Mouse (Mus musculus) testis, adult 2 months (tissue): ENCODE data around the gene Tnfrsf1b.

ENCODE experiments used
- CTCF ChIP-seq: fragments of 200-500 bp; IDR thresholded peaks from 2 replicates; pipeline ENCODE4 v1.5.1; 2012; ENCODE audit warnings: low read depth, mild to moderate bottlenecking, inconsistent platforms, low read length, moderate library complexity; ENCODE audit not compliant: control insufficient read depth, insufficient read depth, insufficient replicate concordance
- POLR2A ChIP-seq: fragments of 200-500 bp; IDR thresholded peaks from 2 replicates; pipeline ENCODE4 v1.6.1; 2012; ENCODE audit warnings: low read depth, mild to moderate bottlenecking, inconsistent platforms, low read length, moderate library complexity; ENCODE audit not compliant: control insufficient read depth

DNA sequence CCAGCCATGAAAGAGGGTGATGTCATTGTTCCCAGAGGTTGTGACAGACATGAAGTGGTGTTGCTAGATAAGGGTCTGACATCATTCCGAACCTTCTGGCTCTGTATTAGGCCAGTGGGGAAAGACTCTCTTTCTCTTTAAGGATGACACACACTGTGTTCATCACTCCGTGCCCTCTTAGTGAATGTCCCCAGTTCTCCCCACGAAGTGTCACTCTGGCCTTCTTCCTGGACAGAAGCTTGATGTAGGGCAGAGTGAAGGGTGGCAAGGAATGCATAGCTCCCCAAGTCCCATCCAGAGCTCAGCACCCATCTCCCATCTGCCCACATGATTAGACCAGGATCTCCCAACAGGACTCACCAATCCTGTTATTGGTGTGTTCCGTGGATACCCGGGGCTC, 27.3 kb upstream of the Tnfrsf1b start:
- TF ChIP-seq CTCF (no peak), POLR2A (no peak)
